8 mouse cellular contexts compared by ENCODE assay signal in genomic region chr5:118877313-118877669, GRCm38 (mm10).
DNase-seq lines count a peak whose midpoint lies in the region; ATAC-seq lines count a peak whose summit lies in the region.

No protein-coding gene starts in this region.

- ATAC-seq in forebrain, embryonic 13.5 days = no peak
- ATAC-seq in hindbrain, embryonic 14.5 days (ENCODE audit: low FRiP score) = no peak
- no peak for ATAC-seq in liver, embryonic 12.5 days
- no peak for ATAC-seq in neural tube, embryonic 13.5 days (ENCODE audit: low read depth)

- peaks cover 15% of the 10 kb centered on the region for H3K4me1 ChIP-seq in forebrain, embryonic 13.5 days
- no peaks in the 10 kb centered on the region for H3K4me1 ChIP-seq in hindbrain, embryonic 14.5 days (replicated peaks; ENCODE audit: control insufficient read depth, insufficient read depth, low read length)
- H3K4me1 ChIP-seq in liver, embryonic 12.5 days = no peaks in the 10 kb centered on the region
- peaks cover 9% of the 10 kb centered on the region; the same call in 1 of the 2 replicates for H3K4me1 ChIP-seq in neural tube, embryonic 13.5 days (replicated peaks)

- H3K27me3 ChIP-seq in forebrain, embryonic 13.5 days = peaks cover 58% of the 10 kb centered on the region
- peaks cover 58% of the 10 kb centered on the region for H3K27me3 ChIP-seq in hindbrain, embryonic 14.5 days (ENCODE audit: control insufficient read depth, insufficient read depth, low read length)
- H3K27me3 ChIP-seq in liver, embryonic 12.5 days (replicated peaks) = peaks cover 36% of the 10 kb centered on the region
- H3K27me3 ChIP-seq in neural tube, embryonic 13.5 days = peaks cover 59% of the 10 kb centered on the region

- no peak overlapping the region for H3K9ac ChIP-seq in forebrain, embryonic 13.5 days
- H3K9ac ChIP-seq in hindbrain, embryonic 14.5 days = no peak overlapping the region
- no peak overlapping the region for H3K9ac ChIP-seq in liver, embryonic 12.5 days
- no peak overlapping the region for H3K9ac ChIP-seq in neural tube, embryonic 13.5 days

- no peak overlapping the region for H3K27ac ChIP-seq in forebrain, embryonic 13.5 days
- H3K27ac ChIP-seq in hindbrain, embryonic 14.5 days = no peak overlapping the region
- H3K27ac ChIP-seq in liver, embryonic 12.5 days = no peak overlapping the region
- H3K27ac ChIP-seq in neural tube, embryonic 13.5 days (replicated peaks) = no peak overlapping the region

- DNase-seq in thymus, postnatal 0 days (ENCODE audit: low spot score) = peak; percentile 20
- DNase-seq in thymus, adult 18-20 months = no peak
- peak; percentile 57 for DNase-seq in hindbrain, embryonic 14.5 days (ENCODE audit: low spot score)
- no peak for DNase-seq in c-Kit-positive CD71-positive TER-119-positive erythroid progenitor cells, embryonic 14.5 days (ENCODE audit: low spot score)
- DNase-seq in frontal cortex, postnatal 14 days (ENCODE audit: low spot score in 2 of 2) = no peak

- peak overlapping the region; percentile 50 for H3K4me2 ChIP-seq in forebrain, embryonic 13.5 days
- H3K4me2 ChIP-seq in hindbrain, embryonic 14.5 days (replicated peaks) = peak overlapping the region; percentile 29
- peak overlapping the region; percentile 46 for H3K4me2 ChIP-seq in liver, embryonic 12.5 days
- H3K4me2 ChIP-seq in neural tube, embryonic 13.5 days = peak overlapping the region; percentile 44

- peak overlapping the region; percentile 21 for H3K4me3 ChIP-seq in forebrain, embryonic 13.5 days
- H3K4me3 ChIP-seq in hindbrain, embryonic 14.5 days (replicated peaks; ENCODE audit: low read length) = no peak overlapping the region
- H3K4me3 ChIP-seq in liver, embryonic 12.5 days = peak overlapping the region; percentile 7; the same call in 1 of the 2 replicates
- peak overlapping the region; percentile 17 for H3K4me3 ChIP-seq in neural tube, embryonic 13.5 days

- no peaks in the 10 kb centered on the region for H3K9me3 ChIP-seq in forebrain, embryonic 13.5 days (replicated peaks)
- no peaks in the 10 kb centered on the region for H3K9me3 ChIP-seq in hindbrain, embryonic 14.5 days (ENCODE audit: control insufficient read depth, low read length)
- H3K9me3 ChIP-seq in liver, embryonic 12.5 days (replicated peaks) = no peaks in the 10 kb centered on the region
- no peaks in the 10 kb centered on the region for H3K9me3 ChIP-seq in neural tube, embryonic 13.5 days

- H3K36me3 ChIP-seq in forebrain, embryonic 13.5 days (ENCODE audit: poor library complexity, severe bottlenecking) = no peaks in the 10 kb centered on the region
- H3K36me3 ChIP-seq in hindbrain, embryonic 14.5 days (replicated peaks; ENCODE audit: control insufficient read depth, insufficient read depth) = no peaks in the 10 kb centered on the region
- H3K36me3 ChIP-seq in liver, embryonic 12.5 days = no peaks in the 10 kb centered on the region
- H3K36me3 ChIP-seq in neural tube, embryonic 13.5 days = no peaks in the 10 kb centered on the region

- WGBS in forebrain, embryonic 13.5 days = under 1% methylated on average over 12 of the region's 12 CpGs
- 1% methylated on average over 12 of the region's 12 CpGs for WGBS in hindbrain, embryonic 14.5 days
- WGBS in liver, embryonic 12.5 days (ENCODE audit: insufficient replicate concordance) = 3% methylated on average over 12 of the region's 12 CpGs
- 2% methylated on average over 12 of the region's 12 CpGs for WGBS in neural tube, embryonic 13.5 days

Comparison
In these comparisons a context has a peak if more than half of its experiments do, and no peak if none do; other contexts are left out.
1. DNase-seq: peak in thymus, postnatal 0 days (single experiment) and hindbrain, embryonic 14.5 days (single experiment); none in thymus, adult 18-20 months (0 of 2), c-Kit-positive CD71-positive TER-119-positive erythroid progenitor cells, embryonic 14.5 days (single experiment) and frontal cortex, postnatal 14 days (0 of 2).
2. Peak in every context shown above with its lines, with median percentiles within 50 percentile points of each other: H3K4me2 ChIP-seq.